Mouse (Mus musculus): ENCODE results near the gene Fat1. TPM values are rescaled to one million over a fixed set of nuclear protein-coding genes. Genes with fewer than 3 reads are reported as not detected.

Gene Fat1
- total RNA-seq (2014; rRNA removed), result 8.9 and 11.3 TPM in 2 replicates
- 8.7 and 9.6 TPM in 2 replicates for polyA plus RNA-seq (2012; rRNA removed)

DNA sequence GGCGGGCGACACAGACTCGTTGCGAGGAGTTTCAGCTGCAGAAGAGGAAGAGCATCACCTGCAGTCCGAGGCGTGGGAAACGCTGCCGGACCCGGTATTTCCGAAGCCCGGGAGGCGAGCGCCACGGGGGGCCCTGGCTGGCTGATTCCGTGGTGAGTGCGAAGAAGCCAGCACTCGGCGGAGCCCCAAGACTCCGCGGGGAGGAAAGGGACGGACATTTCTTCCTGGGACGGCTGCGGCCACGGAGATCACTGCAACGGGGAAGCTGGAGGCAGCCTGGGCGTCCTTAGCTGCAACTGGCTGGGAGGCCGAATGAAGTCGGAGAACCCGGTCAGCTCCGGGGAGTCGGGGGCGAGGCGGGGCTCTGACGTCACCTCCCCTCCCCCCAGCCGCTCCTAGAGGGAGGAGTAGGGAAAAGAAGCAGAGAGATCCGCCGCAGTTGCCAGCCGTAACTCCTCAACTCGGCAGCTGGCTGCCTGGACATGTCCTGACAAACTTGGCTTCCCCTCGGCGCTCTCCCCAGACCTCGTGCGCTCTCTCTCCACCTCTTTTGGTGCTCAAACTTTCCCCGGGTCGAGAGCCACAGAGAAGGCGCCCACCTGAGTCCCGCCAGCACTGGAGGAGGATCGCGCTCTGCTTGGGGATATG, at the start of gene Fat1:
Gene Fat1 (plus strand): TSS at position 598 of the 648 bp plus-strand sequence.
- WGBS, result under 1% methylated on average over 49 of the region's 49 CpGs

GRCm38 (mm10) chr8:44894626-44895025, 40.6 kb upstream of the Fat1 start:
- H3K79me2 ChIP-seq (ENCODE audit: control insufficient read depth, insufficient read depth, low read length), result no peaks in the 10 kb centered on the region
- H3K9ac ChIP-seq (ENCODE audit: low read depth, low read length), result no peak overlapping the region
- WGBS, result 77% methylated on average over 6 of the region's 6 CpGs
- no peaks in the 10 kb centered on the region for H3K36me3 ChIP-seq (ENCODE audit: control insufficient read depth, insufficient read depth, low read length)
- TF ChIP-seq CTCF (IDR thresholded peaks at IDR 0.05; ENCODE audit: low read depth, low read length), result no peak
- no peaks in the 10 kb centered on the region for H3K4me1 ChIP-seq (ENCODE audit: control insufficient read depth, insufficient read depth, low read length)
- H3K27me3 ChIP-seq (ENCODE audit: control insufficient read depth, insufficient read depth, low read length), result no peaks in the 10 kb centered on the region
- no peak overlapping the region for H3K4me3 ChIP-seq (ENCODE audit: insufficient read depth, low read depth, low read length)
- DNase-seq (ENCODE audit: extremely low read depth, low read depth, low spot score), result no peak
- H3K27ac ChIP-seq (replicated peaks; ENCODE audit: insufficient read depth, low read depth, low read length), result no peak overlapping the region

More for the DNA sequence above, at the start of gene Fat1:
- H3K9ac ChIP-seq (ENCODE audit: low read depth, low read length), result peak within 1 kb of the TSS; percentile 44
- DNase-seq (ENCODE audit: extremely low read depth, low read depth, low spot score), result peak; percentile 55
- no peaks in the 10 kb centered on the region for H3K36me3 ChIP-seq (ENCODE audit: control insufficient read depth, insufficient read depth, low read length)
- no peaks in the 10 kb centered on the region for H3K27me3 ChIP-seq (ENCODE audit: control insufficient read depth, insufficient read depth, low read length)
- no peak within 1 kb of the TSS for H3K27ac ChIP-seq (replicated peaks; ENCODE audit: insufficient read depth, low read depth, low read length)
- H3K4me1 ChIP-seq (ENCODE audit: control insufficient read depth, insufficient read depth, low read length), result peaks cover 3% of the 10 kb centered on the region
- peaks cover 3% of the 10 kb centered on the region; the same call in 1 of the 2 replicates for H3K79me2 ChIP-seq (ENCODE audit: control insufficient read depth, insufficient read depth, low read length)
- TF ChIP-seq CTCF (IDR thresholded peaks at IDR 0.05; ENCODE audit: low read depth, low read length), result peak; percentile 36; the same call in 1 of the 2 replicates
- 0 out of 2 replicates have a peak, but pooled peaks have one; percentile 25 for TF ChIP-seq POLR2A (IDR thresholded peaks at IDR 0.05; ENCODE audit: extremely low read depth, insufficient read depth, low read length)
- H3K4me3 ChIP-seq (ENCODE audit: insufficient read depth, low read depth, low read length), result peak within 1 kb of the TSS; percentile 52

DNA sequence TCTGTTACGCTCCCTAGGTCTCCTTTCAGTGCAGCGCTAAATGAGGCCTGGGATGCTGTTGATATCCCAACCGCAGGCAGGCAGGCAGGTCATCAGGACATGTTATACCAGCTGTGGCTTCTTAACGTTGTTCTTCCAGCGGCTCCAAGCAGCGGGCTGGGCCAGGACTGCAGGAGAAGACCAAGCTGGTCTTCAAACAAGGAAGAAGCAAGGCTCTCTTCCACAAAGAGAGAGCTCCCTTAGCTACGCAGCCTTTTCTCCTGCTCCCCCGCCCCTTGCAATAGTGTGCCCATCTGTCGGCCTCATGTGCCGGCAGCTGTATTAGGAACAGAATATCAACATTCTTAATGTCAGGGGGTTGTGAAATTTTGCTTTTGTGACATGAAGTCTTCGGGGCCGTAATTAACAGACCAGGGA, 35.7 kb upstream of the Fat1 start:
- TF ChIP-seq POLR2A (IDR thresholded peaks at IDR 0.05; ENCODE audit: extremely low read depth, insufficient read depth, low read length) (no peak), CTCF (IDR thresholded peaks at IDR 0.05; ENCODE audit: low read depth, low read length) (no peak)

DNA sequence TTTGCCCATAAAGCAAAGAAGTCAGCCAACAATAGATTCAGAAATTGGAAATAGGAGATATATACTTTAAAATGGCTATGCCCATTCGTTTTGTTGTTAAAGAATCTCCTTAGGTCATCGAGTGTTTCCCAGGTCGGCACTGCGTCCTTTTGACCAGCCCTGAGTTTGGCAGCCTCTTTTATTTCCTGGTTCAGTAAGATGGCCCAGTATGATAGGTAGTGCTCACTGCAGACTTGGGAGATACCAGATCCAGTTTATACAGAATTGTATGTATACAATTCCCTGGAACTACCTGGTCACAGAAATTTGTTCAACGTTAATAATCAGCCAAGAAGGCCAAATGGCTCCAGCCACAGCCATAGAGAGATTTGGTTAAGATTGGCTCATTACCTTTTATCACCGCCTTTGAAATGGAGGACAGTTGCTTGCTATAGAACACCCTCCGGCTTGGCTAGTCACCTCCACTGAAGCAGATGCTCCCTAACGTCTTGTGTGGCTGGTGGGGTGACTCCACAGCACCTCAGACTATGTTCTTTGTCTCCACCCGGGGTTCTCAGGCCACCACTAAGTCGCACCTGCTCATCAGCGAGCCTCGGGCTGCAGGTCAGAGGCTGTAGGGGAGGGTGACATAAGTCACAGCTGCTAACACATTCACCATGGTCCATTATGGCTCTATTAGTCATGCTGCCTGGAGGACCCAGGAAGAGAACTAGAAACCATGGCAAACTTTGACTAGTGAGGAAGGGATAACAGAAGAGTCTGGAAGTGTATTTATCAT, 23.9 kb upstream of the Fat1 start:
- H3K4me3 ChIP-seq (ENCODE audit: insufficient read depth, low read depth, low read length), result no peak overlapping the region
- no peaks in the 10 kb centered on the region for H3K27me3 ChIP-seq (ENCODE audit: control insufficient read depth, insufficient read depth, low read length)
- WGBS, result 60% methylated on average over 12 of the region's 12 CpGs
- H3K9ac ChIP-seq (ENCODE audit: low read depth, low read length), result no peak overlapping the region
- no peaks in the 10 kb centered on the region for H3K4me1 ChIP-seq (ENCODE audit: control insufficient read depth, insufficient read depth, low read length)
- H3K36me3 ChIP-seq (ENCODE audit: control insufficient read depth, insufficient read depth, low read length), result no peaks in the 10 kb centered on the region
- no peak for TF ChIP-seq POLR2A (IDR thresholded peaks at IDR 0.05; ENCODE audit: extremely low read depth, insufficient read depth, low read length)
- H3K79me2 ChIP-seq (ENCODE audit: control insufficient read depth, insufficient read depth, low read length), result no peaks in the 10 kb centered on the region
- H3K27ac ChIP-seq (replicated peaks; ENCODE audit: insufficient read depth, low read depth, low read length), result no peak overlapping the region
- DNase-seq (ENCODE audit: extremely low read depth, low read depth, low spot score), result no peak

More for the DNA sequence above, 35.7 kb upstream of the Fat1 start:
- no peak overlapping the region for H3K9ac ChIP-seq (ENCODE audit: low read depth, low read length)
- no peaks in the 10 kb centered on the region for H3K27me3 ChIP-seq (ENCODE audit: control insufficient read depth, insufficient read depth, low read length)
- no peaks in the 10 kb centered on the region for H3K36me3 ChIP-seq (ENCODE audit: control insufficient read depth, insufficient read depth, low read length)
- no peak overlapping the region for H3K27ac ChIP-seq (replicated peaks; ENCODE audit: insufficient read depth, low read depth, low read length)
- H3K4me3 ChIP-seq (ENCODE audit: insufficient read depth, low read depth, low read length), result no peak overlapping the region
- DNase-seq (ENCODE audit: extremely low read depth, low read depth, low spot score), result no peak
- no peaks in the 10 kb centered on the region for H3K79me2 ChIP-seq (ENCODE audit: control insufficient read depth, insufficient read depth, low read length)
- WGBS, result 80% methylated on average over 12 of the region's 12 CpGs
- no peaks in the 10 kb centered on the region for H3K4me1 ChIP-seq (ENCODE audit: control insufficient read depth, insufficient read depth, low read length)

DNA sequence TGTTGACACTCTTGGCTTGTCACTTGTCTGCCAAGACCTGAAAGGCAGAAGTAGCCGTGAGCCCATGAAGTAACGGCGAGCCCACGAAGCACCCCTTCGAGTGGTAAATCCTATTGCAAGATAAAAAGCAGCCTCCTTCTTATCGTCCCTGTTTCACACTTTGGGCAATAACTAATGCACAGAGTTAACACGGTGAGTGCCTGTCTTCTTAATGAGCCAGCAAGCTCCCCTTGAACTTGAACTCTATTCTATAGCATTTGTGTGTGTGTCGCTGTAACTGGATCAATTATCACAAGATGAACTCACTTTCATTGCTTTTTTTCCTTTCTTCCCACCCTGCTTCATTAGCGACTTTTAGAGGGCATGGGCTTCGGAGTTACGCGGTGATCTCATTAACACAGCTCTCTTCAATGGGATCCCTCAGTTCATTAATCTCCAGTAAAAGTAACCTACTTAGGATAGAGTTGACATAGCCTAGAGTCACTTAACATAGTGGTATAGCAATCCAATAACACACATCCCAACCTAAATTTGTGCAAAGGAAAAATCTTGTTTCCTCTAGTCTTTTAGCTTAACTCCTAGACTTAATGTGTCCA, 15.7 kb upstream of the Fat1 start:
- Histone ChIP-seq H3K79me2 (ENCODE audit: control insufficient read depth, insufficient read depth, low read length) (no peaks in the 10 kb centered on the region), H3K27ac (replicated peaks; ENCODE audit: insufficient read depth, low read depth, low read length) (no peak overlapping the region), H3K4me3 (ENCODE audit: insufficient read depth, low read depth, low read length) (no peak overlapping the region), H3K4me1 (ENCODE audit: control insufficient read depth, insufficient read depth, low read length) (no peaks in the 10 kb centered on the region), H3K27me3 (ENCODE audit: control insufficient read depth, insufficient read depth, low read length) (no peaks in the 10 kb centered on the region), H3K36me3 (ENCODE audit: control insufficient read depth, insufficient read depth, low read length) (no peaks in the 10 kb centered on the region), H3K9ac (ENCODE audit: low read depth, low read length) (no peak overlapping the region)
- no peak for TF ChIP-seq CTCF (IDR thresholded peaks at IDR 0.05; ENCODE audit: low read depth, low read length)
- WGBS, result 87% methylated on average over 12 of the region's 12 CpGs
- DNase-seq (ENCODE audit: extremely low read depth, low read depth, low spot score), result no peak

All from liver, adult 2 months (tissue).